Mouse (Mus musculus) spleen, adult 2 months (tissue): ENCODE data around the gene Vps35l. TPM values are rescaled to one million over a fixed set of nuclear protein-coding genes. Genes with fewer than 3 reads are reported as not detected.

Source experiments
- DNase-seq, 2 experiments: peaks; one replicate each; pipeline versions ENCODE4 v3.0.0 to v3.0.0-alpha.2; 2012 to 2021; ENCODE audit warnings: low spot score in 2 of 2, low read depth in 1 of 2
- H3K27ac ChIP-seq: fragments of 200-500 bp; 2 replicates; pipeline ENCODE4 v1.5.1; 2012; ENCODE audit warnings: low read length, inconsistent platforms; ENCODE audit not compliant: insufficient read depth
- H3K27me3 ChIP-seq: fragments of 200-500 bp; 2 replicates; pipeline ENCODE4 v1.6.1; 2012; ENCODE audit warnings: mild to moderate bottlenecking, moderate library complexity, low read length, inconsistent platforms; ENCODE audit not compliant: control insufficient read depth, insufficient read depth
- H3K36me3 ChIP-seq: fragments of 200-500 bp; 2 replicates; pipeline ENCODE4 v1.6.1; 2012; ENCODE audit warnings: mild to moderate bottlenecking, low read length, inconsistent platforms; ENCODE audit not compliant: control insufficient read depth, insufficient read depth
- H3K4me1 ChIP-seq: fragments of 200-500 bp; 2 replicates; pipeline ENCODE4 v1.6.1; 2011; ENCODE audit warnings: inconsistent platforms; ENCODE audit not compliant: control insufficient read depth, insufficient read depth, insufficient read length
- H3K4me3 ChIP-seq: fragments of 200-500 bp; 2 replicates; pipeline ENCODE4 v1.5.1; 2011; ENCODE audit warnings: mild to moderate bottlenecking, inconsistent platforms; ENCODE audit not compliant: insufficient read depth, insufficient read length; ENCODE audit errors: extremely low read depth
- CTCF ChIP-seq: fragments of 200-500 bp; IDR thresholded peaks from 2 replicates; pipeline ENCODE4 v1.5.1; 2011; ENCODE audit warnings: mild to moderate bottlenecking, inconsistent platforms; ENCODE audit not compliant: insufficient read depth, insufficient read length, insufficient replicate concordance; ENCODE audit errors: extremely low read depth
- POLR2A ChIP-seq: fragments of 200-500 bp; IDR thresholded peaks from 2 replicates; pipeline ENCODE4 v1.6.1; 2011; ENCODE audit warnings: low read depth, low read length, inconsistent platforms
- WGBS: fragments of 180-500 bp; shearing (Covaris S2); methylation state at CpG from one replicate; pipeline ENCODE4 v1.1.7; 2018; 5-methylcytosine and 5-hydroxymethylcytosine counted together
- polyA plus RNA-seq: library from polyadenylated mRNA; depleted of rRNA; stranded (reverse); fragments of >200 nt; gene quantifications from 2 replicates; pipeline ENCODE4 v1.2.3, GENCODE M21; 2012

The Vps35l gene
- polyA plus RNA-seq, 1 experiment, result 27.6 TPM

- H3K27me3 ChIP-seq, result no peaks in the 10 kb centered on the region
- no peak for TF ChIP-seq CTCF
- no peak for DNase-seq
- H3K36me3 ChIP-seq, result peaks cover 14% of the 10 kb centered on the region
- H3K4me3 ChIP-seq, result no peak overlapping the region
- WGBS, result 94% methylated on average over 11 of the region's 11 CpGs
- H3K4me1 ChIP-seq, result no peaks in the 10 kb centered on the region
- no peak overlapping the region for H3K27ac ChIP-seq
These were observed 23.9 kb downstream of the Vps35l start for GRCm38 (mm10) chr7:118763939-118764338.

- TF ChIP-seq CTCF (no peak), POLR2A (no peak)
- Histone ChIP-seq H3K4me1 (no peaks in the 10 kb centered on the region), H3K4me3 (no peak overlapping the region), H3K27ac (no peak overlapping the region), H3K36me3 (peaks cover 14% of the 10 kb centered on the region), H3K27me3 (no peaks in the 10 kb centered on the region)
- no peak for DNase-seq
- 91% methylated on average over 14 of the region's 14 CpGs for WGBS
These were observed 24.7 kb downstream of the Vps35l start for GRCm38 (mm10) chr7:118764725-118765124.

DNA sequence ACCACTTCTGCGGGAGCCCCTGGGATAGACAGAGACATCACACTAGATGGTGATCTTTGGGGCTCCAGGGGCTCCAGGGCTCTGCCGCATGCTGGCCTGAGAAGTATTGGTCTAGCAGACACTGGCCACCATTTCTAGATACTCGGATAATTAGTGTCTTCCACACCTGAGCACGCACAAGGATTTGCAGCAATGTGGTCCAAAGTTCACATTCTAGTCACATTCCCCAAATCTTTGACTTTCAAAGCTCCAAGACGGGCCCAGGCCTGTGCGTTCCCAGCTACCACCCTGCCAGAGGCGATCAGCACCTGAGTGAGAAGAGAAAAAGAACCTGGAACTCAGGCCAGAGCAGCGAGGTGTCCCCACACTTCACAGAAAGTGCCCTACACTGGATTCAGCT is 25.6 kb downstream of the Vps35l start:
- H3K4me1 ChIP-seq, result no peaks in the 10 kb centered on the region
- peaks cover 10% of the 10 kb centered on the region for H3K36me3 ChIP-seq
- H3K27me3 ChIP-seq, result no peaks in the 10 kb centered on the region
- no peak overlapping the region for H3K4me3 ChIP-seq
- no peak overlapping the region for H3K27ac ChIP-seq
- DNase-seq, result no peak
- TF ChIP-seq CTCF (no peak), POLR2A (no peak)
- 74% methylated on average over 8 of the region's 8 CpGs for WGBS

DNA sequence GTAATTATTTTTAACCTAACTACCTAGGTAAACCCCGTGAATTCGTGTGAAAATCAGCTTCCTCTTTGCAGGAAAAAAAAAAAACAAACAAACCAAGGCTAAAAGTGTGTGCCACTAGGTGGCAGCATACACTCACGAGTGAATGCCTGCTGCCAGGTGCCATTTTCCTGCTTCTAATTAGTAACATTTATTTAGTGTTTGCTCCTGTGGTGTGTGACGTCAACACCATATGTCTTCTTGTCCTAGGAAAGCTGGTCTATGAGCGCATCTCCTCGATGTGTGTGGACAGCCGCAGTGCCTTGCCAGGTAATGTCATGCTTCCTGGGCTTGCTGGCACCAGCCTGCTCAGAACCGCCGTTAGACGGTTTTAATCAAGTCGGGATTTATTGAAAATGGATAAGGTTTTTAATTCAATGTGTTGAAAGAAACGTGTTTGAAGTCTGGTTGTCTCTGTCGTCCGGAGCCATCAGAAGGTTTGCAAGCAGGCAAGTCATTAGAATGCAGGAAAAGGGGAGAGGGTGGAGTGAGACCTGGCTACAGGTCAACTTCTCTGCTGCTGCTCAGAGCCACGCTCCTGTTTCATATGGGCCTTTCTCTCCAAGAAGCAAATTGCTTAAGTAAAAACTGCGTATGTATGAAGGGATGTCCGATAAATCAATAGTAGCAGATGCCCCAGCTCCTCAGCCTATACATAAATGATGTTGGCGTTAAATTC is 26.2 kb downstream of the Vps35l start:
- peaks cover 9% of the 10 kb centered on the region for H3K36me3 ChIP-seq
- 64% methylated on average over 18 of the region's 18 CpGs for WGBS
- H3K27ac ChIP-seq, result no peak overlapping the region
- no peaks in the 10 kb centered on the region for H3K27me3 ChIP-seq
- DNase-seq, result peak; percentile 42 to 52
- H3K4me1 ChIP-seq, result no peaks in the 10 kb centered on the region
- no peak overlapping the region for H3K4me3 ChIP-seq
- TF ChIP-seq CTCF (peak; percentile 79; the same call in 1 of the 2 replicates), POLR2A (no peak)

GRCm38 (mm10) chr7:118766834-118767224 is 26.8 kb downstream of the Vps35l start:
- DNase-seq, result no peak
- Histone ChIP-seq H3K27me3 (no peaks in the 10 kb centered on the region), H3K4me1 (no peaks in the 10 kb centered on the region), H3K36me3 (peaks cover 9% of the 10 kb centered on the region), H3K4me3 (no peak overlapping the region), H3K27ac (no peak overlapping the region)
- TF ChIP-seq CTCF (no peak), POLR2A (no peak)
- WGBS, result 98% methylated on average over 5 of the region's 5 CpGs

DNA sequence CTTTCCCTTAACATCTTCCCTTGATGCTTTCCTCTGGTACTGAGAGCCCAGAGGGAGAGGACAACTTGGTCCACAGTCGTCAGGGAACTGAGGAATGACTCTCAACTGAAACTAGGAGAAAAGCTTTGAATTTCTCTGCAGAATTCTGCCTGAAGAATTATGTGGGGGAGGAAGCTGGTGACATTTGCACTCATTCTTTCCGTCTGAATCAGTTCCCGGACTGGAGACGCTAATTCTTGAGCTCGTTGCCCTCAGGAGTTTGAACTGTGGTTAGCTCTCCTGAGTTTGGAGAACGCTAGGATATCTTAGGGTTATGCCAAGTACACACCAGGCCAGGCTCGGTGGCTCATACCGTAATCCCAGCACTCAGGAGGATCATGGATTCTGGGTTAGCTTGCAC is 29.2 kb downstream of the Vps35l start:
- H3K27ac ChIP-seq, result no peak overlapping the region
- TF ChIP-seq CTCF (no peak), POLR2A (no peak)
- H3K4me1 ChIP-seq, result no peaks in the 10 kb centered on the region
- peaks cover 7% of the 10 kb centered on the region for H3K36me3 ChIP-seq
- no peak for DNase-seq
- no peak overlapping the region for H3K4me3 ChIP-seq
- WGBS, result 92% methylated on average over 8 of the region's 8 CpGs
- H3K27me3 ChIP-seq, result no peaks in the 10 kb centered on the region

DNA sequence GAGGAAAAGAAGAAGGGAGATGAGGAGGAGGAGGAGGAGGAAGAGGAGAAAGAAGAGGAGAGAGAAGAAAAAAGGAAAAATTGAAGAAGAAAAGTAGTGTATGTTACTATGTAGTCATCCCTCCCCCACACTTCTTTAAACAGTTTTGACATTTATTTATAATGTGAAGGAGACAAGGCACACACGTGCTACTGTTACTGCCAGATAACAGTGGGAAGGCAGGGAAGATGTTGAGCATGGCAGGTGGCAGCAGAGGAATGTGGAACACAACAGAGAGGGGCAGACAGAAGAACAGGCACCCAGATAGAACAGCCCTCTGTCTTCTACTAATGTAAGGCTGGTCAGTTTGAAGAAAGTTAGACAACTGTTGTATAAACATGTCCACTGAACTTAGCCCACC is 29.6 kb downstream of the Vps35l start:
- WGBS, result 62% methylated on average over 1 of the region's 1 CpGs
- TF ChIP-seq POLR2A, result no peak
- TF ChIP-seq CTCF, result no peak
- peaks cover 8% of the 10 kb centered on the region for H3K36me3 ChIP-seq
- H3K27ac ChIP-seq, result no peak overlapping the region
- no peaks in the 10 kb centered on the region for H3K4me1 ChIP-seq
- no peak overlapping the region for H3K4me3 ChIP-seq
- no peaks in the 10 kb centered on the region for H3K27me3 ChIP-seq
- DNase-seq, result no peak
